Mouse (Mus musculus) small intestine, adult 2 months (tissue): Measurements from ENCODE around the gene Sbno1.

Experiments used
- CTCF ChIP-seq: fragments of 200-500 bp; IDR thresholded peaks from 2 replicates; pipeline ENCODE4 v1.5.1; 2012; ENCODE audit warnings: low read depth, mild to moderate bottlenecking, control low read depth, inconsistent platforms, low read length, moderate library complexity, mixed read lengths; ENCODE audit not compliant: insufficient replicate concordance, insufficient read length; ENCODE audit errors: extremely low read depth
- POLR2A ChIP-seq: fragments of 200-500 bp; IDR thresholded peaks from 2 replicates; pipeline ENCODE4 v1.6.1; 2012; ENCODE audit warnings: low read depth, mild to moderate bottlenecking, control low read depth, inconsistent platforms, low read length, moderate library complexity

- TF ChIP-seq POLR2A (no peak), CTCF (no peak)
Observed at GRCm38 (mm10) chr5:124468365-124468764, 42.6 kb upstream of the Sbno1 start.
